Mouse (Mus musculus): ENCODE results near the gene Camk2d. TPM values are rescaled to one million over a fixed set of nuclear protein-coding genes. Genes with fewer than 3 reads are reported as not detected.

The Camk2d gene
- total RNA-seq, 2 experiments from 2014 or later = 176 to 181 TPM

GRCm38 (mm10) chr3:126658791-126659190, 62.7 kb downstream of the Camk2d start:
- TF ChIP-seq CTCF (IDR thresholded peaks at IDR 0.05) = no peak
- intact Hi-C loops (cut with DNase I) = no loop called here
- H3K4me3 ChIP-seq = no peak overlapping the region
- no peak for DNase-seq (ENCODE audit: extremely low spot score in 1 of 2, low spot score in 2 of 2)
- H3K27ac ChIP-seq = no peak overlapping the region

GRCm38 (mm10) chr3:126659235-126659634, 63.1 kb downstream of the Camk2d start:
- TF ChIP-seq CTCF (IDR thresholded peaks at IDR 0.05) = no peak
- Histone ChIP-seq H3K4me3 (no peak overlapping the region), H3K27ac (no peak overlapping the region)
- no peak for DNase-seq (ENCODE audit: extremely low spot score in 1 of 2, low spot score in 2 of 2)
- intact Hi-C loops (cut with DNase I) = no loop called here

- intact Hi-C loops (cut with DNase I) = no loop called here
- Histone ChIP-seq H3K4me3 (no peak overlapping the region), H3K27ac (no peak overlapping the region)
- TF ChIP-seq CTCF (IDR thresholded peaks at IDR 0.05) = no peak
- no peak for DNase-seq (ENCODE audit: extremely low spot score in 1 of 2, low spot score in 2 of 2)
Observed at GRCm38 (mm10) chr3:126659832-126660564, 63.9 kb downstream of the Camk2d start.

- TF ChIP-seq CTCF (IDR thresholded peaks at IDR 0.05) = no peak
- Histone ChIP-seq H3K4me3 (no peak overlapping the region), H3K27ac (no peak overlapping the region)
- intact Hi-C loops (cut with DNase I) = no loop called here
- DNase-seq (ENCODE audit: extremely low spot score in 1 of 2, low spot score in 2 of 2) = no peak
Observed at GRCm38 (mm10) chr3:126660575-126660974, 64.5 kb downstream of the Camk2d start.

- no peak overlapping the region for H3K4me3 ChIP-seq
- H3K27ac ChIP-seq = no peak overlapping the region
- no peak for TF ChIP-seq CTCF (IDR thresholded peaks at IDR 0.05)
- intact Hi-C loops (cut with DNase I) = no loop called here
- no peak for DNase-seq (ENCODE audit: extremely low spot score in 1 of 2, low spot score in 2 of 2)
Observed at GRCm38 (mm10) chr3:126660986-126661385, 64.9 kb downstream of the Camk2d start.

GRCm38 (mm10) chr3:126661920-126662319, 65.8 kb downstream of the Camk2d start:
- DNase-seq (ENCODE audit: extremely low spot score in 1 of 2, low spot score in 2 of 2) = no peak
- no peak for TF ChIP-seq CTCF (IDR thresholded peaks at IDR 0.05)

GRCm38 (mm10) chr3:126663436-126663835, 67.3 kb downstream of the Camk2d start:
- DNase-seq (ENCODE audit: extremely low spot score in 1 of 2, low spot score in 2 of 2) = no peak
- no peak overlapping the region for H3K27ac ChIP-seq
- TF ChIP-seq CTCF (IDR thresholded peaks at IDR 0.05) = no peak
- no peak overlapping the region for H3K4me3 ChIP-seq
- intact Hi-C loops (cut with DNase I) = no loop called here

More at GRCm38 (mm10) chr3:126661920-126662319, 65.8 kb downstream of the Camk2d start:
- intact Hi-C loops (cut with DNase I) = no loop called here
- no peak overlapping the region for H3K4me3 ChIP-seq
- no peak overlapping the region for H3K27ac ChIP-seq

- Histone ChIP-seq H3K27ac (no peak overlapping the region), H3K4me3 (no peak overlapping the region)
- intact Hi-C loops (cut with DNase I) = loop anchor here (2.0 kb wide), 1 partner anchor 69 kb away; the partner anchor contains the start of gene Camk2d
- DNase-seq (ENCODE audit: extremely low spot score in 1 of 2, low spot score in 2 of 2) = no peak
- TF ChIP-seq CTCF (IDR thresholded peaks at IDR 0.05) = no peak
Observed at GRCm38 (mm10) chr3:126665866-126666265, 69.8 kb downstream of the Camk2d start.

GRCm38 (mm10) chr3:126667019-126667418, 70.9 kb downstream of the Camk2d start:
- no peak for DNase-seq (ENCODE audit: extremely low spot score in 1 of 2, low spot score in 2 of 2)
- no peak overlapping the region for H3K27ac ChIP-seq
- H3K4me3 ChIP-seq = no peak overlapping the region
- TF ChIP-seq CTCF (IDR thresholded peaks at IDR 0.05) = no peak
- intact Hi-C loops (cut with DNase I) = loop anchor here (2.0 kb wide), 1 partner anchor 70 kb away; the partner anchor contains the start of gene Camk2d

GRCm38 (mm10) chr3:126667451-126667850, 71.3 kb downstream of the Camk2d start:
- H3K27ac ChIP-seq = no peak overlapping the region
- intact Hi-C loops (cut with DNase I) = loop anchor here (2.0 kb wide), 1 partner anchor 71 kb away; the partner anchor contains the start of gene Camk2d

GRCm38 (mm10) chr3:126668123-126668522, 72.0 kb downstream of the Camk2d start:
- no peak for TF ChIP-seq CTCF (IDR thresholded peaks at IDR 0.05)
- intact Hi-C loops (cut with DNase I) = no loop called here
- no peak for DNase-seq (ENCODE audit: extremely low spot score in 1 of 2, low spot score in 2 of 2)
- no peak overlapping the region; the same call in 1 of the 2 replicates for H3K27ac ChIP-seq
- no peak overlapping the region for H3K4me3 ChIP-seq

More at GRCm38 (mm10) chr3:126667451-126667850, 71.3 kb downstream of the Camk2d start:
- no peak overlapping the region for H3K4me3 ChIP-seq
- DNase-seq (ENCODE audit: extremely low spot score in 1 of 2, low spot score in 2 of 2) = peak; percentile 43 to 46
- TF ChIP-seq CTCF (IDR thresholded peaks at IDR 0.05) = no peak

GRCm38 (mm10) chr3:126668692-126669091, 72.6 kb downstream of the Camk2d start:
- TF ChIP-seq CTCF (IDR thresholded peaks at IDR 0.05) = no peak; the same call in 1 of the 2 replicates
- H3K27ac ChIP-seq = peak overlapping the region; percentile 25; the same call in 1 of the 2 replicates
- H3K4me3 ChIP-seq = no peak overlapping the region

More at GRCm38 (mm10) chr3:126668692-126669091, 72.6 kb downstream of the Camk2d start:
- intact Hi-C loops (cut with DNase I) = no loop called here
- no peak for DNase-seq (ENCODE audit: extremely low spot score in 1 of 2, low spot score in 2 of 2)

Measured in left cerebral cortex, adult 2 months (tissue).